Mouse (Mus musculus) ES-Bruce4 (cell line): ENCODE measurements at regions not wholly inside any gene's neighbourhood (a gene's known extent, or its start where the extent isn't known, plus 50 kb on each side); places are given as distances from the start of the nearest gene placed in this dataset.

Experiments used
- CTCF ChIP-seq: IDR thresholded peaks from one replicate; pipeline ENCODE4 v1.8.1; 2011; ENCODE audit warnings: low read depth, low read length
- POLR2A ChIP-seq: IDR thresholded peaks from one replicate; pipeline ENCODE4 v1.8.1; 2011; ENCODE audit warnings: low read length; ENCODE audit not compliant: insufficient read depth

DNA sequence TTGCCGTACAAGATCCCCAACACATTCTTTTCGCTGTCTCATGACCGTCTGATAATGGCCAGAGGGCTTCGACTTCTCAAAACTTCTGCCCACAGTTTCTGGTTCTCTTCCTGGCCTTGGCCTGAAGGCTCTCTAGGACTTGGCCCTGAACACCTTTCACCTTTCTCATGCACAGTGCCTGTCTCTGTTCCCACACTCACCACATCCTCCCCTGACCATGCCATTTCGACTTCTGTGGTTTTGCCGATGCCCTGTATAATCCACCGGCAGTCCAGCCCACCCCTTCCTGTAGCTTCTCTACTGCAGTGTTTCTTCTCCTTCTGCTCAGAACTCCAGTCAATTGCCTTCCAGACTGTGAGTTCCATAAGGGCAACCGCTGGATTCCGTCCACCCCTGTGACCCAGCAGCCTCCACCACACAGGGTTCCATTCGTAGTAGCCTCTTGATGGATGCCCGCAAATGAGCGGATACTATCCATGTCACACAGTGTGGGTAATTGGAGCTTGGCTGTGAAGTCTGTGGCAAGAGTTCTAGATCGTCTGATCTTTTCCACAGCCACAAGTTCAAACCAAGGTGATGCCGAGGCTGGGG lies 53.3 kb upstream of the Cnih3 start:
- TF ChIP-seq POLR2A (no peak), CTCF (no peak)
